Mouse (Mus musculus): ENCODE measurements around the gene Ldlrap1. TPM values are rescaled to one million over a fixed set of nuclear protein-coding genes. Genes with fewer than 3 reads are reported as not detected.
A peak's percentile ranks its signal among the peaks of the same experiment; 100 is the strongest.

The Ldlrap1 gene
- total RNA-seq, 2 experiments from 2014 or later: 37.3 to 48.9 TPM

GRCm38 (mm10) chr4:134705311-134705710 is 62.5 kb downstream of the Ldlrap1 start:
- DNase-seq: no peak

GRCm38 (mm10) chr4:134704590-134704989 is 63.2 kb downstream of the Ldlrap1 start:
- DNase-seq: no peak

- DNase-seq: peak; percentile 100
Measured at GRCm38 (mm10) chr4:134703835-134704546, 63.8 kb downstream of the Ldlrap1 start, which contains the start of gene Man1c1. TSS of gene Man1c1 (minus strand) at chr4:134704290.

- peak; percentile 67 for DNase-seq
Measured at GRCm38 (mm10) chr4:134702981-134703834, 64.6 kb downstream of the Ldlrap1 start.

GRCm38 (mm10) chr4:134701934-134702333 is 65.9 kb downstream of the Ldlrap1 start:
- DNase-seq: peak; percentile 83

- DNase-seq: no peak
Measured at GRCm38 (mm10) chr4:134700911-134701310, 66.9 kb downstream of the Ldlrap1 start.

GRCm38 (mm10) chr4:134693202-134693940 is 74.5 kb downstream of the Ldlrap1 start:
- DNase-seq: peak; percentile 39

GRCm38 (mm10) chr4:134692388-134692787 is 75.4 kb downstream of the Ldlrap1 start:
- no peak for DNase-seq

Other genes with a start within 250 kb of the Ldlrap1 start
- 100 to 1,000 TPM in 1 of 2 experiments, 10 to 100 TPM in 1; 99.7 to 124 TPM for gene Mtfr1l, start 232.6 kb downstream of the Ldlrap1 start, total RNA-seq (2021)
- 10 to 100 TPM; 30.8 to 32.9 TPM for gene Selenon, start 215.9 kb downstream of the Ldlrap1 start, total RNA-seq (2021)
- 10 to 100 TPM; 21.3 TPM for gene Man1c1, start 63.7 kb downstream of the Ldlrap1 start, total RNA-seq (2021)
- gene Maco1, start 85.3 kb upstream of the Ldlrap1 start, total RNA-seq (2021): 10 to 100 TPM; 33.3 to 34.5 TPM
- 1 to 10 TPM; 2.5 to 7.2 TPM for gene Rhd, start 96.5 kb upstream of the Ldlrap1 start, total RNA-seq (2021)
- 100 to 1,000 TPM; 169 to 183 TPM for gene Tmem50a, start 147.0 kb upstream of the Ldlrap1 start, total RNA-seq (2021)
- gene Rsrp1, start 155.6 kb upstream of the Ldlrap1 start, total RNA-seq (2021): 100 to 1,000 TPM; 250 to 386 TPM
- 10 to 100 TPM; 73.1 to 74.6 TPM for gene Syf2, start 162.9 kb upstream of the Ldlrap1 start, total RNA-seq (2021)